Mouse (Mus musculus) T-helper 1 cell (primary cell): ENCODE measurements at regions not wholly inside any gene's neighbourhood (a gene's known extent, or its start where the extent isn't known, plus 50 kb on each side); places are given as distances from the start of the nearest gene placed in this dataset.

Experiments used
- in situ Hi-C: fragments of 300-600 bp; cut with MboI, MseI; formaldehyde crosslinking; loops from one replicate; pipeline ENCODE4 v1.15.1; 2025; ENCODE audit warnings: high pct_unique_total_duplicates

DNA sequence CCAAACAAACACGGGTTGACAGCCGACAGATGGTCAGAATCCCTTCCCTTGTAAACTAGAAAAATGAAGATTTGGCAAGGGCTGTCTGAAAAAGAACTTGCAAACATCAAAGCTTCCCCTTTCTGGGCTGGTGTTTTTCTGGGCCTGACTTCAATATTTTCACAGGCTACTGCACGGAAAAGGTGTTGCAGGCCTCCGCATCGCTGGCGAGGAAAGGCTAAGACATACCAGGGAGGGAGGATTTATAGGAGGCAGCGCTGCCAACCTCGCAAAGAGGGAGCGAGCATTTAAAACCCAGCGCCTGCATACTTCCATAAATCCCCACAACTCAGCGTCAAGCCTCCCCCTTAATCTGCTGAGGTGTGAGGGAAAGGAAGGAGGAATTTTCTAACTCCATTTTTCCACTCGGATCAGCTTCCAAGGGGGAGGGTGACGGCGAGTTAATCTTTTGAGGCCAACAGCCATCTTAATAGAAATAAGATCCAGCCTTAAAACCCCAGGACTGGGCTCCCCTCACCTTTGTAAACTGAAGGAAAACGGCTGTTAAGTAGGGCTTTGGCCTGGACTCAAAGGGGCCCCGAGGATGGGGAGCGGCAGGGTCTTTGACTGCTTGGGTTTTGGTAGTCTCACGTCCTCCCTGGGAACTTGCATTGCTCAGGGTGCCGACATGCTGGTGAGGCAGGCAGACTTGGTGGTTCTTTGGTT, 199.9 kb downstream of the Rplp1 start:
- in situ Hi-C loops = loop anchor here (5.0 kb wide), 1 partner anchor 118 kb away; no protein-coding TSS in a partner anchor

DNA sequence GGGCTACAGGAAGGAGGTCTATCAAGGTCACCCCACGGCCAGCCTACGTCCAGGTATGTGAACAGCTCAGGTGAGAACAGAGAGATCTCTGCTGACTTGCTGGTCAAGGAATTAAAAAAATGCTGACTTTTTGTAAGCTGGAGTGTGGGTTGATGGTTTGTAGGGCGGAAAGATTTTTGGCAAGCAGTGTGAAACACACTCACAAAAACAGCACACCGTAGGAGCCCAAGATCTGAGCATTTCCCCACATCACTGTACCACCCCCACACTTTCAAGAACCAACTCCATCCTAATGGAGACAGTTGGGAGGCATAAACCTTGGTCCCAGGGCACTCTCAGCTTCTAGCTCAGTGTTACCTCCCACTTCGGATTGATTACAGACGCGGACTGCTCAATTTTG, 200.5 kb downstream of the Rplp1 start:
- in situ Hi-C loops = no loop called here

- in situ Hi-C loops = no loop called here
These were observed 203.0 kb downstream of the Rplp1 start for GRCm38 (mm10) chr9:61711296-61711695.

DNA sequence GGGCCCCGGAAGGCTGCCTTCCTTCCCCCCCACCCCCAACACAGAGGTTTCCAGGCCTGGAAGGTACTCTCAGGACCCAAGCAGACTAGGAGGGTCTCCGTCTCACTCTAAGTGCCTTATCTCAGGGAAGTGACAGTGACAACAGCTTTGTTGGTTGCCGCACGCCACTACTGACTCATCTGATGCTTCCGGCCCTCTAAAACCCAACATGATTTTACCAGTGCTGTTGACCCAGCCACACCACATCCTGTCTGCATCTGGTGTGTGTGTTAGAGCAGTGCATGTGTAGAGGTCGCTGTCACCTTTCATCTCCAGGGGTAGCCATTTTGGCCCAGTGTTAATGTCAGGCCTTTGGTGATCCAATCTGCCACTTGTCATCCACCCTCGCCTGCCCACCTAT, 206.5 kb downstream of the Rplp1 start:
- in situ Hi-C loops = loop anchor here (10.0 kb wide), 1 partner anchor 693 kb away; no protein-coding TSS in a partner anchor

- in situ Hi-C loops = loop anchor here (10.0 kb wide), 1 partner anchor 692 kb away; no protein-coding TSS in a partner anchor
These were observed 207.0 kb downstream of the Rplp1 start for GRCm38 (mm10) chr9:61707296-61707695.

DNA sequence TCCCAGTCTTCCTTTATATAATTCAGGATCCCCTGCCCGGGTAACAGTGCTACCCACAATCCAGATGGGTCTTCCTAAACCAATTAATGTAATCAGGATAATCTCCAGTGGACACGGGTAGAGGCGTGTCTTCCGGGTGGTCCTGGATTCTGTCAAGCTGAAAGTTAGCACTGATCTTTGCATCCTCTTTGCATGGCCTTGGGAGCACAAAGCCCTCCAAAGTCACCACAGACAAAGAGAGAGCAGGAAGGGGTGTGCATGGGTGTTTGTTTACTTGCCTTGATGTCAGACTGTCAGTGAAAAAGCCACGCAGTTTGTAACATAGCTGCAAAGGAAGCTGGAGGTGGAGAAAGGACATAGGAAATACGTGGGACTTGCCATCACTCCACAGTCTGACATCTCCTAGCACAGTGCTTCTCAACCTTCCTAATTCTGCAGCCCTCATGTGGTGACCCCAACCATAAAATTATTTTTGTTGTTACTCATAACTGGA, 208.0 kb downstream of the Rplp1 start:
- in situ Hi-C loops = loop anchor here (10.0 kb wide), 1 partner anchor 692 kb away; no protein-coding TSS in a partner anchor

DNA sequence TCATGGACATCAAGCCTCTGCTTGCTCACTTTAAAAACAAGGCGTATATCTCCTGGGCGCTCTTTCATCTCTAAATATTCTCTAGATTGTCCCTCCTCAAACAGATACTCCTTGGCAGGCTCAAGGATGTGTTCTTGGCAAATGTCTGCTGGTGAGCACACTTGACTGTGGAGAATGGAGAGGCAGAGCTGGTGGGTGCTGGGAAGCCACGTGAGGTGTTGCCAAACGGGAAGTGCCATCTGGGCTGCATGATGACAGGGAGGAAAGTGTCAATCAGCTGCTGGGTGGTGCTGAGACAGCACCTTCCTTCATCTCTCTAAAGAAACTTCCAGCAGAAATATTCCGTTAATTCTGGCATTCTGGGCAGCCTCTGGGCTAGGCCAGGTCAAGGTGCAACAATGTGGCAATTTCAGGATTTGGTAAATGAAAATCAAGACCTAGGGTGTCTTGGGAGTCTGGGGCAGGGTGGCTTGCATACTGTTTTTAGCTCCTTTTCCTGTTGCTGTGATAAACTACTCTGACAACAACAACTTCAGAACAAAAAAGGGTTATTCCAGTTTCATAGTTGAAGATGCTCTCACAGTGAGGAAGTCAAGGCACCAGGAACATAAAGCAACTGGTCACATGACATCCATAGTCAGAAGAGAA, 208.6 kb downstream of the Rplp1 start:
- in situ Hi-C loops = loop anchor here (10.0 kb wide), 1 partner anchor 691 kb away; no protein-coding TSS in a partner anchor

GRCm38 (mm10) chr9:61703301-61703700, 211.0 kb downstream of the Rplp1 start:
- in situ Hi-C loops = loop anchor here (10.0 kb wide), 1 partner anchor 688 kb away; no protein-coding TSS in a partner anchor

DNA sequence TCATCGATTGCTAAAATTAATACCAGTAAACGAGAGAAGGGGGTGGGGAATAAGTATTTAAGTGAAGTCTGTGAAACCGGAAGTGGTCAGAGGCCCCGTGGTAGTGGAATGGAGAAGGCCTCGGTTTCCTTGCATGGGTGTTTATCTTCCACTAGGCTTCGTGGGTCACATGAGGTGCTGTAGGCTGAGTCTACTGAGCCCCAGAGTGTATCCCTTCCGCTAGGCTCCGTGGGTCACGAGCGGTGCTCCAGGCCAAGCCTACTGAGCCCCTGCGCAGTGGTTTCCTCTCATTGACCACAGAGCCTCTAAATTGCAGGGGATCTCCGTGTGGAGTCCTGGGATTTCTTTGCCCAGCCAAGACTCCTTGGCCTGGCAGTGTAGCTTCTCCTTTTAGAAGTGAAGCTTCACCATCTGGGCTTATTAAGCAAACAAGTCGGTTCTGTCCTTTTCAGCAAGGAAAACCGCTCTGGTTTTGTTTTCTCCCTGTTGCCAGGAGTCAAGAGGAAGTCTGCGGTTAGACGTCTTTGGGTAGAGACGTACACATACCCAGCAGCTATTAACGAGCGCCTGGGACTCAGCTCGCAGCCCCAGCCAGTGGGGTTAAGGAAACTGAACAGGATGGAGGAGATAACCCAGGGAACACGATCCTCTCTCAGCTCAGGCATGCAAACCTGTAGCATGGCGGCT, 211.9 kb downstream of the Rplp1 start:
- in situ Hi-C loops = loop anchor here (10.0 kb wide), 1 partner anchor 688 kb away; no protein-coding TSS in a partner anchor

- in situ Hi-C loops = loop anchor here (10.0 kb wide), 1 partner anchor 686 kb away; no protein-coding TSS in a partner anchor
These were observed 213.8 kb downstream of the Rplp1 start for GRCm38 (mm10) chr9:61700576-61700975.

GRCm38 (mm10) chr9:61699618-61700017, 214.7 kb downstream of the Rplp1 start:
- in situ Hi-C loops = loop anchor here (10.0 kb wide), 1 partner anchor 685 kb away; no protein-coding TSS in a partner anchor

DNA sequence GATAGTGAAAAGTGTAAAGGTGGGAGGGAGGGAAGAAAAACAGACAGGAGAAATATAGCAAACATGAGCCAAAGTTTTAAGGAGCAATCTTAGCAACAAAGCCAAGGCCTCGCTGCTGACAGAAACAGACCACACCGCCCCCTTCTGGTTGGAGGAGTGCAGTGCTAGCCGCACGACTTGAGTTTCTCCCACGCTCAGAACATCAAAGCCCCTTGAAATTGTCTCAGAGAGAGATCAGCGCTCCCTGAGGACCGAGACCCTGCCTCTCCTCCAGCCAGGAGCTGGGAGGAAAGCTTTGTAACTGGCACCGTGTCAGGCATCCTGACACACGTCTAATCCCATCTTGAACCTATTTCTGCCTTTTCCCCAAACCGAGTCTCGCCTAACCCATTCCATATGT, 216.4 kb downstream of the Rplp1 start:
- in situ Hi-C loops = no loop called here

DNA sequence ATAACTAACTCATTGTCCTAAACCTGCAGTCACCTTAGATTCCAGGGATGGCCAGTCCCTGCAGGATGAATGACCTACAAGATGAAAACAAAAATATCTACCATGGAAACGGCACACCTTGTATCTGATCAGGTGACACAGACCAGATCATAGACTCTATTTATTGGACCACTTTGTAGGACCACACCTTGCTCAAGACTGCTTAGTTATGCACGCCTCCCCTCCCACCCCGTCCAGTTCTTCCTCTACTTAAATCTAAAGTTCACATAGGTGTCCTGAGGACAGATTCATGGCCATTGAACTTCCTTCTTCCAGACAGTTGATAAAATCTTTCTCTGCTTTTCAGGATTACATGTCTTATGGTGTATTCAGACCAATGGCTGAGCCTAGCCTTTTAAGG, 217.5 kb downstream of the Rplp1 start:
- in situ Hi-C loops = no loop called here

DNA sequence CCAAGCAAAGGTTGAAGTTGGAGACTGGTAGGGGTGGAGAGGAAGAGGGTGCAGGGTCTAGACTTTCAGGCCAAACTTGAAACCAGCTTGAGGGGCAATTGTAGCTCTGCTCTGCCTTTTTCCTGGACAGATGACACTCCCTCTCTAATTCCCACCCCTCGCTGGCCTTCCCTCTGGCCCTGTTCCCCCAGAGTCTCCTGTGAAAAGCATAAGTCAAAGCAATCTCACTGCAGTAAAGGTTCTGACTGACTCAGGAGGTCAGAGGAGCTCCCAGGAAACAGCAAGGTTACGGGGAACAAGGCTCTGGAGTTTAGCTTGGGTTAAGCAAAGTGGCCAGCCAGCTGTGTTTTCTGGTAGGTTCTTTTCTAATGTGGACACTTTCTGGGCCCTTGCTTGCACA, 218.5 kb downstream of the Rplp1 start:
- in situ Hi-C loops = no loop called here

DNA sequence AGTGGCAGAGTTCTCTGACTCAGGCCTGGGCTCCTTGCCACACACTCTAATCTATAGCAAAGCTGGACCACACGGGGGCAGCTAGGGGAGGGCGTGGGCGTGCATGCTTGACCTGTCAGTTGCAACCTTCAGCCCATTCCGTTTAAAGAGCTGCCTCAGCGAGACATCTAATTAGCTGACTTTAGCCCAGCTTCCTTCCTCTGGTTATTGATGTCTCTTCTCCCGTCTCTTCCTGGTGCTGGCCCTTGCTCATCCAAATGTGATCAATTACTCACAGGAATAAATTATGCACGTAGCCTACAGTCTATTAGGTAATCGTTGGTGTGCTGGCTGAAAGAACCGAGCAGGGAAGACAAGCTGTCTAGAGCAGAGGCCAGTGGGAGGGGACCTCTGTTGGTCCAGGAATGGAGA, 219.0 kb downstream of the Rplp1 start:
- in situ Hi-C loops = no loop called here

- in situ Hi-C loops = no loop called here
These were observed 220.1 kb downstream of the Rplp1 start for GRCm38 (mm10) chr9:61694206-61694605.

GRCm38 (mm10) chr9:61690786-61691185, 223.6 kb downstream of the Rplp1 start:
- in situ Hi-C loops = no loop called here

DNA sequence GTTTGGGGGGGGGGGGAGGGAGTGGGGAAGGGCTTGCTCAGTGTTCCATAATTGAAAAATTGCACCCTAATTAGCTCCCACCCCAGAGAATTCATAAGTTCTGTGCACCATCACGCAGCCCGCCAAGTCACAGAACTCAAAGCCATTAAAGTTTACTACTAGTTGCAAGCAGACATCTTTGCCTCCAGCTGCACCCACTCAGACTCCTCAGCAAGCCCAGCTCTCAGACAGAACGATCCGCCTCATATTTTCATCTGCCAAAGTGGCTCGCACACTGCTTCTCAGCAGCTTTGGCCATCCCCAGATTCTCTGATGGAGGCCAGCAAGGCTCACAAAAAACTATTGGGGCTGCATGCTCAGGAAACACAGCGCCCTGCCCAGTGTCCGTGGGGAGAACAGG, 224.4 kb downstream of the Rplp1 start:
- in situ Hi-C loops = no loop called here

DNA sequence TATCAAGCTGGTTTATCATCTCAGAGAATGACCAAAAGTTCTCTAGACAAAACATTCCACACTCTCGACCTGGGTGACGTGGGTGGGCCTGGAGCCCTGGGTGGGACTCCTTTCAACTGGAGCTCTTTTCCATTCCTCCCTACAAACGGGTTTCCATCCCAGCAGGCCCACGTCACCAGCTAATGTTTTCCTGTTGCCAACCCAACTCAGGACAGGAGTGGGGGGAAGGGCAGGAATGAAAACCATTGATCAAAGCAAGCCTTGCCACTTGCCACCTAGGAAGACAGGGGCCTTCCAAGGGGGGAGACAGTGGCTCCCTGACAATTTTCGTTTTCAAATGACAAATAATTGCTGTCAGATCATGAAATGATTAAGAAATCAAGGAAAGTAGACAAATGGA, 224.8 kb downstream of the Rplp1 start:
- in situ Hi-C loops = no loop called here

- in situ Hi-C loops = no loop called here
These were observed 230.8 kb downstream of the Rplp1 start for GRCm38 (mm10) chr9:61683557-61683956.

- in situ Hi-C loops = no loop called here
These were observed 231.5 kb downstream of the Rplp1 start for GRCm38 (mm10) chr9:61682744-61683259.

DNA sequence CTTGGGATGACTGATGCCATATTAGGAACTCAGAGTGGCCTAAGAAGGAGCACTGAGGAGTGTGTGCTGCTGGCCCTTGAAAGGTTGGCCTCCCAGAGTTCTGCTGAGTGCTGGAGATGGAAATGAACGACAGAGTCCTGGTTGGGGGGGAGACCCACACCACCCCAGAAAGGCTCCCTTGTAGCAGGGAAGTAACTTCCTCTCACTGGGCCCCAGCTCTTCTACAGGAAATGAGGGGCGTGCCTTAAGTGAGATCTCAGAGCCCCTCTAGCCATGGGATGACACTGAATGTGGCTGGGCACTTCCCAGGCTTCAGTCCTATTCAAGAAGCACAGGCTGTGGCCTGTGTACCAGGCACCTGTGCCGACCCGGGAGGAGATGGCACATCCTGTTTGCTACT, 232.0 kb downstream of the Rplp1 start:
- in situ Hi-C loops = no loop called here
